Mouse (Mus musculus) heart, embryonic 12.5 days (tissue): Measurements from ENCODE around the gene Hapln4. TPM values are rescaled to one million over a fixed set of nuclear protein-coding genes. Genes with fewer than 3 reads are reported as not detected.

Source experiments
- ATAC-seq: fragments of 200-750 bp; cut with Nextera tagmentation; 2 replicates; pipeline ENCODE4 v1.8.0; 2017; ENCODE audit warnings: moderate TSS enrichment, moderate library complexity; ENCODE audit not compliant: insufficient number of reproducible peaks, low FRiP score
- H3K27ac ChIP-seq: fragments of 300-500 bp; sonication (generic); 2 replicates; pipeline ENCODE4 v1.5.1; 2016; ENCODE audit warnings: mild to moderate bottlenecking, moderate library complexity; ENCODE audit not compliant: poor library complexity, severe bottlenecking
- H3K27me3 ChIP-seq: fragments of 300-500 bp; sonication (generic); replicated peaks from 2 replicates; pipeline ENCODE4 v1.6.1; 2016; ENCODE audit warnings: mild to moderate bottlenecking, moderate library complexity
- H3K36me3 ChIP-seq: fragments of 300-500 bp; sonication (generic); 2 replicates; pipeline ENCODE4 v1.6.1; 2016; ENCODE audit warnings: mild to moderate bottlenecking, moderate library complexity
- H3K4me1 ChIP-seq: fragments of 300-500 bp; sonication (generic); replicated peaks from 2 replicates; pipeline ENCODE4 v1.6.1; 2016; ENCODE audit warnings: mild to moderate bottlenecking
- H3K4me2 ChIP-seq: fragments of 300-500 bp; sonication (generic); 2 replicates; pipeline ENCODE4 v1.6.1; 2016; ENCODE audit warnings: mild to moderate bottlenecking, moderate library complexity
- H3K4me3 ChIP-seq: fragments of 300-500 bp; sonication (generic); 2 replicates; pipeline ENCODE4 v1.5.1; 2016; ENCODE audit warnings: mild to moderate bottlenecking
- H3K9ac ChIP-seq: fragments of 300-500 bp; sonication (generic); 2 replicates; pipeline ENCODE4 v1.6.1; 2016; ENCODE audit warnings: mild to moderate bottlenecking, moderate library complexity
- H3K9me3 ChIP-seq: fragments of 300-500 bp; sonication (generic); replicated peaks from 2 replicates; pipeline ENCODE4 v1.6.1; 2016; ENCODE audit warnings: mild to moderate bottlenecking, moderate library complexity
- WGBS: fragments of 180-500 bp; shearing (Covaris S2); methylation state at CpG from one replicate; pipeline ENCODE4 v1.1.7; 2016; 5-methylcytosine and 5-hydroxymethylcytosine counted together
- polyA plus RNA-seq: library from polyadenylated mRNA; unstranded; fragments of >200 nt; fragmentation: Nextera tagmentation; extraction: Ambion mirVana; gene quantifications from 2 replicates; pipeline ENCODE4 v1.2.1, GENCODE M21; 2016

The Hapln4 gene
- polyA plus RNA-seq, 1 experiment from 2014 or later, result 0.11 TPM

GRCm38 (mm10) chr8:70073120-70073519 lies 10.1 kb upstream of the Hapln4 start:
- no peak for ATAC-seq
- Histone ChIP-seq H3K36me3 (peaks cover 36% of the 10 kb centered on the region), H3K9ac (peak overlapping the region; percentile 63), H3K4me3 (peak overlapping the region; percentile 40), H3K27ac (no peak overlapping the region), H3K4me2 (peak overlapping the region; percentile 77), H3K9me3 (no peaks in the 10 kb centered on the region), H3K4me1 (peaks cover 20% of the 10 kb centered on the region), H3K27me3 (no peaks in the 10 kb centered on the region)
- WGBS, result 52% methylated on average over 8 of the region's 8 CpGs

GRCm38 (mm10) chr8:70073682-70074081 lies 9.6 kb upstream of the Hapln4 start:
- no peak for ATAC-seq
- peaks cover 30% of the 10 kb centered on the region for H3K36me3 ChIP-seq
- H3K9me3 ChIP-seq, result no peaks in the 10 kb centered on the region
- 42% methylated on average over 1 of the region's 1 CpGs for WGBS
- H3K27ac ChIP-seq, result no peak overlapping the region
- no peaks in the 10 kb centered on the region for H3K27me3 ChIP-seq
- H3K9ac ChIP-seq, result no peak overlapping the region
- H3K4me1 ChIP-seq, result peaks cover 17% of the 10 kb centered on the region
- no peak overlapping the region for H3K4me3 ChIP-seq
- H3K4me2 ChIP-seq, result no peak overlapping the region

GRCm38 (mm10) chr8:70081976-70082375 lies 1.3 kb upstream of the Hapln4 start:
- Histone ChIP-seq H3K9me3 (no peaks in the 10 kb centered on the region), H3K9ac (no peak overlapping the region), H3K4me2 (no peak overlapping the region), H3K36me3 (no peaks in the 10 kb centered on the region), H3K27ac (no peak overlapping the region), H3K4me1 (peaks cover 30% of the 10 kb centered on the region), H3K4me3 (no peak overlapping the region), H3K27me3 (peaks cover 55% of the 10 kb centered on the region)
- ATAC-seq, result no peak
- 89% methylated on average over 2 of the region's 2 CpGs for WGBS

- 2% methylated on average over 71 of the region's 71 CpGs for WGBS
- Histone ChIP-seq H3K4me2 (peak overlapping the region; percentile 82), H3K27me3 (peaks cover 79% of the 10 kb centered on the region), H3K4me1 (peaks cover 28% of the 10 kb centered on the region), H3K9ac (peak overlapping the region; percentile 40; the same call in 1 of the 2 replicates), H3K9me3 (no peaks in the 10 kb centered on the region), H3K27ac (no peak overlapping the region), H3K36me3 (no peaks in the 10 kb centered on the region), H3K4me3 (peak overlapping the region; percentile 46)
- ATAC-seq, result peak; percentile 16; the same call in 1 of the 2 replicates
Observed at GRCm38 (mm10) chr8:70084191-70085065, 1.2 kb downstream of the Hapln4 start.

GRCm38 (mm10) chr8:70086151-70086550 lies 2.9 kb downstream of the Hapln4 start:
- Histone ChIP-seq H3K27me3 (peaks cover 96% of the 10 kb centered on the region), H3K9ac (no peak overlapping the region), H3K4me3 (no peak overlapping the region), H3K27ac (no peak overlapping the region), H3K4me1 (peaks cover 24% of the 10 kb centered on the region), H3K9me3 (no peaks in the 10 kb centered on the region), H3K4me2 (no peak overlapping the region), H3K36me3 (no peaks in the 10 kb centered on the region)
- no peak for ATAC-seq
- WGBS, result 38% methylated on average over 1 of the region's 1 CpGs

GRCm38 (mm10) chr8:70087237-70087636 lies 4.0 kb downstream of the Hapln4 start:
- H3K9ac ChIP-seq, result no peak overlapping the region
- ATAC-seq, result no peak
- no peaks in the 10 kb centered on the region for H3K36me3 ChIP-seq
- no peaks in the 10 kb centered on the region for H3K9me3 ChIP-seq
- H3K27me3 ChIP-seq, result peaks cover 99% of the 10 kb centered on the region
- no peak overlapping the region for H3K27ac ChIP-seq
- peaks cover 24% of the 10 kb centered on the region for H3K4me1 ChIP-seq
- no peak overlapping the region for H3K4me2 ChIP-seq
- H3K4me3 ChIP-seq, result no peak overlapping the region
- WGBS, result 5% methylated on average over 7 of the region's 7 CpGs

- Histone ChIP-seq H3K27me3 (peaks cover 91% of the 10 kb centered on the region), H3K4me3 (peak overlapping the region; percentile 36), H3K4me2 (peak overlapping the region; percentile 67), H3K27ac (no peak overlapping the region), H3K9ac (peak overlapping the region; percentile 22; the same call in 1 of the 2 replicates), H3K36me3 (no peaks in the 10 kb centered on the region), H3K4me1 (peaks cover 24% of the 10 kb centered on the region), H3K9me3 (no peaks in the 10 kb centered on the region)
- no peak for ATAC-seq
- 4% methylated on average over 56 of the region's 56 CpGs for WGBS
Observed at GRCm38 (mm10) chr8:70087836-70088650, 4.8 kb downstream of the Hapln4 start.

GRCm38 (mm10) chr8:70089296-70089960 lies 6.2 kb downstream of the Hapln4 start:
- no peaks in the 10 kb centered on the region for H3K36me3 ChIP-seq
- H3K4me1 ChIP-seq, result peaks cover 10% of the 10 kb centered on the region
- 60% methylated on average over 9 of the region's 9 CpGs for WGBS

GRCm38 (mm10) chr8:70092786-70093185 lies 9.5 kb downstream of the Hapln4 start:
- Histone ChIP-seq H3K4me3 (no peak overlapping the region), H3K9me3 (no peaks in the 10 kb centered on the region; the same call in 1 of the 2 replicates), H3K36me3 (no peaks in the 10 kb centered on the region), H3K4me1 (peaks cover 6% of the 10 kb centered on the region), H3K27me3 (peaks cover 72% of the 10 kb centered on the region), H3K9ac (no peak overlapping the region), H3K4me2 (no peak overlapping the region), H3K27ac (no peak overlapping the region)
- ATAC-seq, result no peak
- WGBS, result 53% methylated on average over 8 of the region's 8 CpGs

More at GRCm38 (mm10) chr8:70089296-70089960, 6.2 kb downstream of the Hapln4 start:
- Histone ChIP-seq H3K27me3 (peaks cover 91% of the 10 kb centered on the region), H3K4me3 (no peak overlapping the region), H3K27ac (no peak overlapping the region), H3K9ac (no peak overlapping the region), H3K9me3 (no peaks in the 10 kb centered on the region), H3K4me2 (no peak overlapping the region)
- no peak for ATAC-seq

GRCm38 (mm10) chr8:70099276-70099675 lies 16.0 kb downstream of the Hapln4 start:
- H3K4me2 ChIP-seq, result no peak overlapping the region
- H3K36me3 ChIP-seq, result no peaks in the 10 kb centered on the region
- 66% methylated on average over 8 of the region's 8 CpGs for WGBS
- no peak for ATAC-seq
- H3K9me3 ChIP-seq, result no peaks in the 10 kb centered on the region; the same call in 1 of the 2 replicates
- H3K4me1 ChIP-seq, result peaks cover 1% of the 10 kb centered on the region; the same call in 1 of the 2 replicates
- no peak overlapping the region for H3K9ac ChIP-seq
- peaks cover 42% of the 10 kb centered on the region for H3K27me3 ChIP-seq
- no peak overlapping the region for H3K4me3 ChIP-seq
- no peak overlapping the region for H3K27ac ChIP-seq
